Mouse (Mus musculus): ENCODE results near the gene D330045A20Rik. TPM values are rescaled to one million over a fixed set of nuclear protein-coding genes. Genes with fewer than 3 reads are reported as not detected.
A peak's percentile ranks its signal among the peaks of the same experiment; 100 is the strongest.
"Not testable (repeated sequence)": the region's sequence is repeated elsewhere in the genome, so short reads cannot be mapped to it uniquely, and the experiment has no call there.

The D330045A20Rik gene
- polyA plus RNA-seq (2015; fragmentation: Nextera tagmentation; extraction: Ambion mirVana): 1.8 and 2.0 TPM in 2 replicates

GRCm38 (mm10) chrX:139480022-139480894, at the start of gene D330045A20Rik:
D330045A20Rik (plus strand) TSS chrX:139480367.
- WGBS: 31% methylated on average over 28 of the region's 28 CpGs
- TF ChIP-seq CTCF (IDR thresholded peaks at IDR 0.05; ENCODE audit: low read depth): no peak
- Histone ChIP-seq H3K4me1 (replicated peaks; ENCODE audit: insufficient read depth, low read length) (no peaks in the 10 kb centered on the region), H3K27me3 (ENCODE audit: insufficient read depth, low read length) (no peaks in the 10 kb centered on the region), H3K36me3 (ENCODE audit: insufficient read depth, low read length) (no peaks in the 10 kb centered on the region), H3K27ac (no peak within 1 kb of the TSS), H3K4me2 (ENCODE audit: low read length) (peak within 1 kb of the TSS; percentile 54), H3K4me3 (replicated peaks; ENCODE audit: low read depth, low read length) (peak within 1 kb of the TSS; percentile 22), H3K9ac (ENCODE audit: low read depth, low read length) (no peak within 1 kb of the TSS), H3K9me3 (replicated peaks; ENCODE audit: low read length) (no peaks in the 10 kb centered on the region)
- ATAC-seq (replicated peaks; ENCODE audit: low FRiP score, low read depth): 0 out of 2 replicates have a peak, but pooled peaks have one; percentile 49
- peak; percentile 45 for DNase-seq (ENCODE audit: low spot score)

GRCm38 (mm10) chrX:139432550-139432949, 47.6 kb upstream of the D330045A20Rik start:
- Histone ChIP-seq H3K27me3 (ENCODE audit: insufficient read depth, low read length) (no peaks in the 10 kb centered on the region), H3K27ac (no peak overlapping the region), H3K4me3 (replicated peaks; ENCODE audit: low read depth, low read length) (no peak overlapping the region), H3K36me3 (ENCODE audit: insufficient read depth, low read length) (no peaks in the 10 kb centered on the region), H3K4me2 (ENCODE audit: low read length) (no peak overlapping the region), H3K4me1 (replicated peaks; ENCODE audit: insufficient read depth, low read length) (no peaks in the 10 kb centered on the region), H3K9ac (ENCODE audit: low read depth, low read length) (no peak overlapping the region), H3K9me3 (replicated peaks; ENCODE audit: low read length) (no peaks in the 10 kb centered on the region)
- no peak for ATAC-seq (replicated peaks; ENCODE audit: low FRiP score, low read depth)
- DNase-seq (ENCODE audit: low spot score): no peak
- WGBS: 59% methylated on average over 2 of the region's 2 CpGs
- no peak for TF ChIP-seq CTCF (IDR thresholded peaks at IDR 0.05; ENCODE audit: low read depth)

GRCm38 (mm10) chrX:139435202-139435601, 45.0 kb upstream of the D330045A20Rik start:
- Histone ChIP-seq H3K4me2 (ENCODE audit: low read length) (no peak overlapping the region), H3K36me3 (ENCODE audit: insufficient read depth, low read length) (no peaks in the 10 kb centered on the region), H3K27me3 (ENCODE audit: insufficient read depth, low read length) (no peaks in the 10 kb centered on the region), H3K9me3 (replicated peaks; ENCODE audit: low read length) (no peaks in the 10 kb centered on the region), H3K9ac (ENCODE audit: low read depth, low read length) (no peak overlapping the region), H3K4me3 (replicated peaks; ENCODE audit: low read depth, low read length) (no peak overlapping the region), H3K4me1 (replicated peaks; ENCODE audit: insufficient read depth, low read length) (no peaks in the 10 kb centered on the region), H3K27ac (no peak overlapping the region)
- 57% methylated on average over 2 of the region's 2 CpGs for WGBS
- DNase-seq (ENCODE audit: low spot score) (no peak), ATAC-seq (replicated peaks; ENCODE audit: low FRiP score, low read depth) (no peak)
- TF ChIP-seq CTCF (IDR thresholded peaks at IDR 0.05; ENCODE audit: low read depth): no peak

- not testable (repeated sequence) for H3K27ac ChIP-seq; H3K27me3 ChIP-seq (ENCODE audit: insufficient read depth, low read length); H3K36me3 ChIP-seq (ENCODE audit: insufficient read depth, low read length); H3K4me1 ChIP-seq (replicated peaks; ENCODE audit: insufficient read depth, low read length); H3K4me2 ChIP-seq (ENCODE audit: low read length); ATAC-seq (replicated peaks; ENCODE audit: low FRiP score, low read depth); DNase-seq (ENCODE audit: low spot score); H3K4me3 ChIP-seq (replicated peaks; ENCODE audit: low read depth, low read length); H3K9me3 ChIP-seq (replicated peaks; ENCODE audit: low read length); H3K9ac ChIP-seq (ENCODE audit: low read depth, low read length)
- WGBS: 93% methylated on average over 22 of the region's 22 CpGs
Measured at GRCm38 (mm10) chrX:139441057-139441456, 39.1 kb upstream of the D330045A20Rik start.

- TF ChIP-seq CTCF (IDR thresholded peaks at IDR 0.05; ENCODE audit: low read depth): no peak
- 28% methylated on average over 2 of the region's 2 CpGs for WGBS
- Histone ChIP-seq H3K4me1 (replicated peaks; ENCODE audit: insufficient read depth, low read length) (no peaks in the 10 kb centered on the region), H3K4me2 (ENCODE audit: low read length) (no peak overlapping the region), H3K27ac (no peak overlapping the region), H3K4me3 (replicated peaks; ENCODE audit: low read depth, low read length) (no peak overlapping the region), H3K27me3 (ENCODE audit: insufficient read depth, low read length) (no peaks in the 10 kb centered on the region), H3K36me3 (ENCODE audit: insufficient read depth, low read length) (no peaks in the 10 kb centered on the region), H3K9me3 (replicated peaks; ENCODE audit: low read length) (no peaks in the 10 kb centered on the region), H3K9ac (ENCODE audit: low read depth, low read length) (no peak overlapping the region)
- DNase-seq (ENCODE audit: low spot score) (no peak), ATAC-seq (replicated peaks; ENCODE audit: low FRiP score, low read depth) (no peak)
Measured at GRCm38 (mm10) chrX:139456812-139457211, 23.4 kb upstream of the D330045A20Rik start.

- Histone ChIP-seq H3K9ac (ENCODE audit: low read depth, low read length) (no peak overlapping the region), H3K9me3 (replicated peaks; ENCODE audit: low read length) (no peaks in the 10 kb centered on the region), H3K27me3 (ENCODE audit: insufficient read depth, low read length) (no peaks in the 10 kb centered on the region), H3K4me1 (replicated peaks; ENCODE audit: insufficient read depth, low read length) (no peaks in the 10 kb centered on the region), H3K4me3 (replicated peaks; ENCODE audit: low read depth, low read length) (no peak overlapping the region), H3K4me2 (ENCODE audit: low read length) (no peak overlapping the region), H3K36me3 (ENCODE audit: insufficient read depth, low read length) (no peaks in the 10 kb centered on the region), H3K27ac (no peak overlapping the region)
- no peak for ATAC-seq (replicated peaks; ENCODE audit: low FRiP score, low read depth)
- WGBS: 53% methylated on average over 7 of the region's 7 CpGs
- TF ChIP-seq CTCF (IDR thresholded peaks at IDR 0.05; ENCODE audit: low read depth): no peak
- DNase-seq (ENCODE audit: low spot score): no peak
Measured at GRCm38 (mm10) chrX:139482083-139482482, 1.9 kb downstream of the D330045A20Rik start.

Measured in kidney, postnatal 0 days (tissue).